Mouse (Mus musculus) limb, embryonic 12.5 days (tissue): ENCODE measurements around the gene Dab1. TPM values are rescaled to one million over a fixed set of nuclear protein-coding genes. Genes with fewer than 3 reads are reported as not detected.

Experiments used
- ATAC-seq: fragments of 200-750 bp; cut with Nextera tagmentation; 2 replicates; pipeline ENCODE4 v1.8.0; 2017; ENCODE audit warnings: low read depth, moderate TSS enrichment; ENCODE audit not compliant: insufficient number of reproducible peaks, insufficient read depth, low FRiP score, low TSS enrichment
- H3K27ac ChIP-seq: fragments of 300-500 bp; sonication (generic); 2 replicates; pipeline ENCODE4 v1.5.1; 2016; ENCODE audit warnings: mild to moderate bottlenecking, moderate library complexity
- H3K27me3 ChIP-seq: fragments of 300-500 bp; sonication (generic); 2 replicates; pipeline ENCODE4 v1.6.1; 2016; ENCODE audit warnings: mild to moderate bottlenecking, moderate library complexity
- H3K36me3 ChIP-seq: fragments of 300-500 bp; sonication (generic); 2 replicates; pipeline ENCODE4 v1.6.1; 2016; ENCODE audit warnings: mild to moderate bottlenecking, moderate library complexity
- H3K4me1 ChIP-seq: fragments of 300-500 bp; sonication (generic); replicated peaks from 2 replicates; pipeline ENCODE4 v1.6.1; 2016
- H3K4me2 ChIP-seq: fragments of 300-500 bp; sonication (generic); 2 replicates; pipeline ENCODE4 v1.6.1; 2016; ENCODE audit warnings: mild to moderate bottlenecking, moderate library complexity
- H3K4me3 ChIP-seq: fragments of 300-500 bp; sonication (generic); replicated peaks from 2 replicates; pipeline ENCODE4 v1.5.1; 2016; ENCODE audit warnings: mild to moderate bottlenecking
- H3K9ac ChIP-seq: fragments of 300-500 bp; sonication (generic); replicated peaks from 2 replicates; pipeline ENCODE4 v1.6.1; 2016; ENCODE audit warnings: mild to moderate bottlenecking, moderate library complexity
- H3K9me3 ChIP-seq: fragments of 300-500 bp; sonication (generic); 2 replicates; pipeline ENCODE4 v1.6.1; 2016; ENCODE audit warnings: mild to moderate bottlenecking, moderate library complexity
- WGBS: fragments of 180-500 bp; shearing (Covaris S2); methylation state at CpG from one replicate; pipeline ENCODE4 v1.1.7; 2016; 5-methylcytosine and 5-hydroxymethylcytosine counted together
- polyA plus RNA-seq: library from polyadenylated mRNA; unstranded; fragments of >200 nt; fragmentation: Nextera tagmentation; extraction: Ambion mirVana; gene quantifications from 2 replicates; pipeline ENCODE4 v1.2.1, GENCODE M21; 2016

Gene Dab1
- polyA plus RNA-seq, 1 experiment from 2014 or later: 23.8 TPM

- H3K4me1 ChIP-seq: no peaks in the 10 kb centered on the region
- H3K4me3 ChIP-seq: no peak overlapping the region
- no peaks in the 10 kb centered on the region for H3K27me3 ChIP-seq
- H3K9ac ChIP-seq: no peak overlapping the region
- H3K4me2 ChIP-seq: no peak overlapping the region
- no peak for ATAC-seq
- H3K27ac ChIP-seq: no peak overlapping the region
- 52% methylated on average over 6 of the region's 6 CpGs for WGBS
- H3K9me3 ChIP-seq: no peaks in the 10 kb centered on the region
- H3K36me3 ChIP-seq: no peaks in the 10 kb centered on the region
Observed at GRCm38 (mm10) chr4:104204047-104204446, 584.9 kb downstream of the Dab1 start.

GRCm38 (mm10) chr4:104206639-104207038 is 587.5 kb downstream of the Dab1 start:
- no peaks in the 10 kb centered on the region for H3K4me1 ChIP-seq
- H3K36me3 ChIP-seq: no peaks in the 10 kb centered on the region
- H3K27ac ChIP-seq: no peak overlapping the region
- WGBS: 78% methylated on average over 5 of the region's 5 CpGs
- H3K4me3 ChIP-seq: no peak overlapping the region
- ATAC-seq: no peak
- no peaks in the 10 kb centered on the region for H3K27me3 ChIP-seq
- H3K9ac ChIP-seq: no peak overlapping the region
- H3K4me2 ChIP-seq: no peak overlapping the region
- H3K9me3 ChIP-seq: no peaks in the 10 kb centered on the region

- no peak for ATAC-seq
- H3K9me3 ChIP-seq: no peaks in the 10 kb centered on the region
- H3K4me2 ChIP-seq: no peak overlapping the region
- no peaks in the 10 kb centered on the region for H3K36me3 ChIP-seq
- H3K27me3 ChIP-seq: no peaks in the 10 kb centered on the region
- H3K27ac ChIP-seq: no peak overlapping the region
- H3K4me3 ChIP-seq: no peak overlapping the region
- no peak overlapping the region for H3K9ac ChIP-seq
- 46% methylated on average over 2 of the region's 2 CpGs for WGBS
- H3K4me1 ChIP-seq: no peaks in the 10 kb centered on the region
Observed at GRCm38 (mm10) chr4:104209081-104209480, 589.9 kb downstream of the Dab1 start.

- Histone ChIP-seq H3K4me1 (0 out of 2 replicates have a peak, but pooled peaks cover 2% of the 10 kb centered on the region), H3K9ac (no peak overlapping the region), H3K4me3 (no peak overlapping the region), H3K27ac (no peak overlapping the region), H3K36me3 (no peaks in the 10 kb centered on the region), H3K27me3 (no peaks in the 10 kb centered on the region), H3K9me3 (no peaks in the 10 kb centered on the region), H3K4me2 (no peak overlapping the region)
- no peak for ATAC-seq
- WGBS: 68% methylated on average over 1 of the region's 1 CpGs
Observed at GRCm38 (mm10) chr4:104210796-104211195, 591.6 kb downstream of the Dab1 start.

- no peak for ATAC-seq
- H3K4me2 ChIP-seq: no peak overlapping the region
- H3K9ac ChIP-seq: no peak overlapping the region
- 75% methylated on average over 9 of the region's 9 CpGs for WGBS
- no peak overlapping the region for H3K4me3 ChIP-seq
- H3K27ac ChIP-seq: no peak overlapping the region
- H3K36me3 ChIP-seq: no peaks in the 10 kb centered on the region
- no peaks in the 10 kb centered on the region for H3K27me3 ChIP-seq
- no peaks in the 10 kb centered on the region for H3K9me3 ChIP-seq
- H3K4me1 ChIP-seq: 0 out of 2 replicates have a peak, but pooled peaks cover 2% of the 10 kb centered on the region
Observed at GRCm38 (mm10) chr4:104211531-104212455, 592.6 kb downstream of the Dab1 start.

- ATAC-seq: no peak
- WGBS: 43% methylated on average over 7 of the region's 7 CpGs
- no peak overlapping the region for H3K4me2 ChIP-seq
Observed at GRCm38 (mm10) chr4:104214724-104215123, 595.6 kb downstream of the Dab1 start.

GRCm38 (mm10) chr4:104217336-104217735 is 598.2 kb downstream of the Dab1 start:
- WGBS: 37% methylated on average over 4 of the region's 4 CpGs

More at GRCm38 (mm10) chr4:104214724-104215123, 595.6 kb downstream of the Dab1 start:
- H3K4me3 ChIP-seq: no peak overlapping the region
- no peaks in the 10 kb centered on the region for H3K36me3 ChIP-seq
- no peak overlapping the region for H3K27ac ChIP-seq
- 0 out of 2 replicates have a peak, but pooled peaks cover 2% of the 10 kb centered on the region for H3K4me1 ChIP-seq
- H3K9me3 ChIP-seq: no peaks in the 10 kb centered on the region
- H3K27me3 ChIP-seq: 0 out of 2 replicates have a peak, but pooled peaks cover 3% of the 10 kb centered on the region
- no peak overlapping the region for H3K9ac ChIP-seq

GRCm38 (mm10) chr4:104218765-104219164 is 599.6 kb downstream of the Dab1 start:
- Histone ChIP-seq H3K27ac (no peak overlapping the region), H3K4me3 (no peak overlapping the region), H3K4me2 (no peak overlapping the region), H3K27me3 (0 out of 2 replicates have a peak, but pooled peaks cover 5% of the 10 kb centered on the region), H3K4me1 (0 out of 2 replicates have a peak, but pooled peaks cover 2% of the 10 kb centered on the region), H3K9me3 (no peaks in the 10 kb centered on the region), H3K36me3 (no peaks in the 10 kb centered on the region), H3K9ac (no peak overlapping the region)
- ATAC-seq: no peak
- 69% methylated on average over 6 of the region's 6 CpGs for WGBS

More at GRCm38 (mm10) chr4:104217336-104217735, 598.2 kb downstream of the Dab1 start:
- 0 out of 2 replicates have a peak, but pooled peaks cover 5% of the 10 kb centered on the region for H3K27me3 ChIP-seq
- H3K4me1 ChIP-seq: 0 out of 2 replicates have a peak, but pooled peaks cover 2% of the 10 kb centered on the region
- no peak overlapping the region for H3K4me2 ChIP-seq
- no peak overlapping the region for H3K9ac ChIP-seq
- no peak overlapping the region for H3K4me3 ChIP-seq
- no peaks in the 10 kb centered on the region for H3K9me3 ChIP-seq
- ATAC-seq: no peak
- no peak overlapping the region for H3K27ac ChIP-seq
- H3K36me3 ChIP-seq: no peaks in the 10 kb centered on the region

- Histone ChIP-seq H3K27me3 (0 out of 2 replicates have a peak, but pooled peaks cover 5% of the 10 kb centered on the region), H3K36me3 (no peaks in the 10 kb centered on the region)
- no peak for ATAC-seq
Observed at GRCm38 (mm10) chr4:104220099-104220498, 600.9 kb downstream of the Dab1 start.

GRCm38 (mm10) chr4:104229296-104229695 is 610.1 kb downstream of the Dab1 start:
- H3K4me3 ChIP-seq: no peak overlapping the region
- no peaks in the 10 kb centered on the region for H3K9me3 ChIP-seq
- no peak for ATAC-seq
- WGBS: 74% methylated on average over 3 of the region's 3 CpGs
- H3K4me1 ChIP-seq: no peaks in the 10 kb centered on the region
- H3K9ac ChIP-seq: no peak overlapping the region
- H3K36me3 ChIP-seq: no peaks in the 10 kb centered on the region
- no peak overlapping the region for H3K27ac ChIP-seq
- H3K4me2 ChIP-seq: no peak overlapping the region
- no peaks in the 10 kb centered on the region for H3K27me3 ChIP-seq

More at GRCm38 (mm10) chr4:104220099-104220498, 600.9 kb downstream of the Dab1 start:
- Histone ChIP-seq H3K9me3 (no peaks in the 10 kb centered on the region), H3K27ac (no peak overlapping the region), H3K4me3 (no peak overlapping the region), H3K9ac (no peak overlapping the region), H3K4me1 (no peaks in the 10 kb centered on the region), H3K4me2 (no peak overlapping the region)
- WGBS: 27% methylated on average over 3 of the region's 3 CpGs

- no peak overlapping the region for H3K27ac ChIP-seq
- ATAC-seq: no peak
- no peaks in the 10 kb centered on the region for H3K36me3 ChIP-seq
- WGBS: 66% methylated on average over 1 of the region's 1 CpGs
- H3K9me3 ChIP-seq: no peaks in the 10 kb centered on the region
- H3K9ac ChIP-seq: no peak overlapping the region
- no peaks in the 10 kb centered on the region for H3K27me3 ChIP-seq
- no peaks in the 10 kb centered on the region for H3K4me1 ChIP-seq
- no peak overlapping the region for H3K4me2 ChIP-seq
- H3K4me3 ChIP-seq: no peak overlapping the region
Observed at GRCm38 (mm10) chr4:104246506-104246905, 627.3 kb downstream of the Dab1 start.
